Mouse (Mus musculus) small intestine, adult 2 months (tissue): ENCODE results near the gene Bmp5.

Source experiments
- CTCF ChIP-seq: fragments of 200-500 bp; IDR thresholded peaks from 2 replicates; pipeline ENCODE4 v1.5.1; 2012; ENCODE audit warnings: low read depth, mild to moderate bottlenecking, control low read depth, inconsistent platforms, low read length, moderate library complexity, mixed read lengths; ENCODE audit not compliant: insufficient replicate concordance, insufficient read length; ENCODE audit errors: extremely low read depth
- POLR2A ChIP-seq: fragments of 200-500 bp; IDR thresholded peaks from 2 replicates; pipeline ENCODE4 v1.6.1; 2012; ENCODE audit warnings: low read depth, mild to moderate bottlenecking, control low read depth, inconsistent platforms, low read length, moderate library complexity

DNA sequence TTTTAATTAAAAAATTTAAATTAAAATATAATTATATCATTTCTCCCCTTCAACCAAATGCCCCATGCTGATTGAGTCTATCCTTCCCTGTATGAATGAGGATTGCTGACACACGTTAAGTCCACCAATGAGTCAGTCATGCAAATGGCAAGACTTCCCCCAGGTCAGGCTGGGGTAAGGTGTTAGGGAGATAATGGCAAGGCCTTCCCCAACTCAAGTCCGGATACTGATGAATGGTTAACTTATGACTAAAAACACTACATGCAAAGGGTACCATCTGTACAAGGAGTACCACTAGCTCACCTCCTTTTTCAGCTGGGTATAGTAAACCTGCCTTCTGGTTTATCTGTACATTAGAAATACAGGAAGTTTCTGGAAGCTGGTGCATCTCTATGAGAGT, 83.8 kb downstream of the Bmp5 start:
- TF ChIP-seq CTCF (no peak), POLR2A (no peak)
